Mouse (Mus musculus) layer of hippocampus, adult 11-12 months (tissue): Measurements from ENCODE around the gene Olfr826.
"Not testable (repeated sequence)": the region's sequence is repeated elsewhere in the genome, so short reads cannot be mapped to it uniquely, and the experiment has no call there.

Source experiments
- DNase-seq: peaks from one replicate; pipeline ENCODE4 v3.0.0; 2022; ENCODE audit warnings: low spot score

Olfr826 gene

DNA sequence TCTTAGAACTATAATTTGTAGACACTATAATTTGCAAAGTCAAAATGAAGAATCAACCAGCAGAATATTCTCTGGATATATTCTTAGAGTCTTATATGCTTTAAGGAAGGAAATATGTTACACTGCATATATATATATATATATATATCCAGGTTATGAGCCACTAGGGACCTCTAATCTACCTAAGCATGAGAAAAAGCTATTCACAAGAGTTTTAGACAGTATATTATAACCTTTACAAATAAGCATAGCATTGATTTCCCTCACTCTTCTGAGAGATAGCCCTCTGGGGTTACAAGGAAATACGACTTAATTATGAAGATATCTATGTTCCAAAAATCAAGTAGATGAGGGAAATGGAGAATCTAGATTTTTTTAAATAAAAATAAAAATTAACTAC, at the start of gene Olfr826:
Gene Olfr826 (minus strand): TSS at position 101 of the 400 bp plus-strand sequence.
- no peak for DNase-seq

DNA sequence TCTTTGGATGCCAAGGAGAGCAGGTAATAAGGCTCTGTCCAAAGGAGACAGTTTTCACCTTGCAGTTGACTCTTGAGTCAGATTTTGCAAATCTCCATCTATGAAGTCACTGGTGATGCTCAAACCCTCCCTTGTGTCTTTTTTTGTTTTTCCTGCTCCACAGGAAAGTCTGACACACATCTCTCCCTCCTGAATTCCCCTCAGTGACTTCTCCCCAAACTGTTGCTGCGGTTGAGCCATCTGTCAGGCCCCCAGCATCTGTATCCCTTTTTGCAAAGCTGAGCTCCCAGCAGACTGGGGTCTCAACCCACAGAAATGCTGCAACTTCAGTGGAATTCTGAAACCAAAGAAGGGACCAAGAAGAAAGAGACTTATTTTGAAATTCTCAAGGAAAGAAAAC, 48.1 kb upstream of the Olfr826 start:
- DNase-seq, result no peak

DNA sequence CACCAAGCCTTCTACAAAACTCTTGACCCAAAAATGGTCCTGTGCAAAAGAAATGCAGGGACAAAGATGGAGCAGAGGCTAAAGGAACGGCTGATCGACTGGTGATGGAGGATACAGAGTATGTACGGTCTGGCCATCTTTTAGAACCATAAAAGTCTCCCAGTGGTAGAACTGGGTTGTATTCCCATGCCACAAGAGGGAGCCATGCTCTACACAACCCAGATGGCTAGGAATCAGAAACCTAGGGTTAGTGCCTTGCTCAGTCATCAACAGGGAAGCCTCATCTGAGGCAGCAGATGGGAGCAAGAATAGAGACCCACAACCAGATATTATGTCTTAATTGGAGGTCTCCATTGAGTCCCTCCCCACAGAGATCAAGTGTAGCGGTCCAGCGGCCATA, 45.6 kb upstream of the Olfr826 start:
- DNase-seq, result no peak

DNA sequence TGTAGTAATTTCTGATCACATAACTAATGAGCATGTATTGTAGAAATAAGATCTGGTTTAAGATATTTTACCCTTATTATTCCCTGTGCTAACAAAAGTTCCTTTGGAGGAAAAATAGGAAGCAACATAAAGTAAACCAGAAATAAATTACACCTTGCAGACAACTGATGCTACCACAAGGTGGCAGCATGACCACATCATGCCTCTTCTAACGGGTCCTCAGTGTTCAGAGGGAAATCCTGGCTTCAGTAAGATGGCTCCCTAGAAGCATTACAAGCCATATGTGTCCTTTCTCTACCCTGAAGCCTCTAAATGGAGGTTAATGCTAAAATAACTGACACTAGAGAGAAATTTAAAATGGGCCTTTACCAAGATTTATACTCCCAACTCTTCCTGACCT, 44.3 kb upstream of the Olfr826 start:
- DNase-seq, result peak; percentile 40

DNA sequence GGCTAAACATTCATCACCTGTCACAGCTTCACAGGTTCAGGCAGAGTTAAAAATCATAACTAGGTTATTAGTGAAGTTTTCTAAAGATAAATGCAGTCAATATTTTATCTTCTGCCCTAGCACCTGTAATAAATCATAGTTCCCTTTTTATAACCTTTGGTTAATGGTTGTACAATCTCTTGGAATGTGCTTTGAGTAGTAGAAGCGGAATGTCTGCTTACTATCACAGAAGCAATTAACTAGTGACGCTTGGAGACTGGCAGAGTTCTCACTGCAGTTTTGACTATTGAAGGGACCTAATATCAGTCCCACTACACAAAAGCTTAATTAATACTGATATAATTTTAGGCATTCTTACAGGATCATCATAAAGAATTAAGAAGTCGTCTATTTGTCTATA, 41.0 kb upstream of the Olfr826 start:
- no peak for DNase-seq

DNA sequence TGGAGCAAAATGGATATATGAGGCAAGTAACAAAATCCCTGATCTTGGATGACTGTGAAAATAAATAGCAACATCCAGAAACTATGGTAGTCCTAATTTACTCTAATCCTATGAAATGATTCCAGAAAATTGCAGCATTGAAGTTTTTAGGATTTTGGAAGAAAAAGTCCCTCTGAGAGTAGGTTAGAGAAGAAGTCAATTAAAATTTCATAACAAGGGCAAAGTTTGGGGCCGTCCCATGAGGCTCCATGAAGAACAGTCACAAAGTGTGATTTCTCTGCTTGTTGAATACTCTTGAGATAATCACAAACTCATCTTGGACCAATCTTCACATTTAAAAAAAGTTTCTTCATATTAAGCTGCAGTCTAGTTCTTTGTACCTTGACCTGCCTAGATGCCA, 30.3 kb upstream of the Olfr826 start, which contains the start of gene Olfr827:
Gene Olfr827 (minus strand): TSS at position 101 of the 400 bp plus-strand sequence.
- no peak for DNase-seq

DNA sequence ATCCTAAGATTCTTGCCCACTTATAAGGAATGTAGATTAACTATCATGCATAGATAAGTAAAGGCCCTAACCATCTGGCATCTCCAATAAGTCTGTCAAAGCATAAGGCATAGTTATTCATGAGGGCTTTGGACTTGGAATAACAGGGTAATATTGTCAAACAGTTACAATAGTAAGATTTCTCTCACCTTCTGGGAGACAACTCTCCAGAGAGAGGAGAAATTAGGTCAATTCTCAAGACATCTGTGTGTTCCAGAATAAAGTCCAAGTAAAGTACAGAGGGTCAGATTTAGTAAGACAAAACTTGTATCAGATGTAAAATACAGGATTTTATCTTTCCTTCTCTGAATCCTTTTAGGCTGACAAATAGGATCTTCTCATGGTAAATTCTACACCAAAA, 17.3 kb downstream of the Olfr826 start, which contains the start of gene Olfr825:
Gene Olfr825 (minus strand): TSS at position 101 of the 400 bp plus-strand sequence.
- no peak for DNase-seq

DNA sequence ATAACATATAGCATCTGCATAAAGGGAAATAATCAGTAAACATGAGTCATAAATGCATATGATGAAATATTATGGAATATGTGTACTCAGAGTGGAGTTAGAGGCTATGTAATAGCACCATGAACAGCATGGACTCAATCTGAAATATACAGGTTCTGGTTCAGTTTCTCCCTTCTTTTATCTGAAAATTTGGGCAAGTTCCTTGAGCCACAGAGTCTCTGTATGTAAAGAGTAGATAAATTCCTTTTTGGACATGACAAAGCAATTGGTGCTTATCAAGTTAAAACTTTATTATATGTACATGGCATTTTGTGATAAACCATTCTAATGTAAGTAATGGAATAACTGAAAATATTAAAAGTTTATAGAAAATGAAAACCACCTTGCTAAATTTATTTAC, 18.8 kb downstream of the Olfr826 start:
- DNase-seq, result no peak

DNA sequence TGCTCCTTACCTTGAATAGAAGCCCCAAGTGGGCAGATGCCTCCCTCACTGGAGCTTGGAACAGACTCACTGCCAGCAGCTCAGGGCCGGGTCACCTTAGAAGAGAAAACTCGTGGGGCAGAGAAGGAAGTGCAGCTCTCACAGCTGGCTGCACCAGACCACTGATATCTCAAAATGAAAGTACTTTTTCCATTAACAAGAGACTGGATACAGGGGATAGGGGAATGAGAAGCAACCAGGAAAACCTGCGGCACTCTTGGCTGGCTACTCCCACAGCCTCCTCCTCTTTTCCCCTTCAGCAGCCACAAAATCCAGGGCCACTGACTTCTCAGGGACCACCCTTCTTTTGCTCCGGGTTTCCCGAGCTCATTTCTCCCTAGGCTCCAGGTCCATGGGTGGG, 39.9 kb downstream of the Olfr826 start:
- no peak for DNase-seq

DNA sequence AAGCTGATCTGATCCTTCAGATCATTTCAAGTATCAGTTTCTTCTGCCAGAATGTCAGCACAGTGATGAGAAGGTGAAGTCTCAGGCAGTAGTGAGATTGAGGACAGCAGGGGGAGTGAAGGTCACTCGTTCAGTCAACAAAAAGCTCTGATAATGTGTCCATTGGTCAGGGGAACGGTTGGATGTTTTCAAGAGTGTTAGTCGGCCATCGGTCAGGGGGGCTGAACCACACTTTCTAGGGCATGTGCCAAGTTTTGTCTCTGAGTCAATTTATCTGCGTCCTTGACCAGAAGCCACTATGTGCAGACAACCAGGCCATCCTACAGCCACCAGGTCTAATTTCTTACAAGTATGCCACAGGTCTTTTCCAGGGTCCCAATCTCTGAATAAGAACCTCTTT, 41.5 kb downstream of the Olfr826 start:
- not testable (repeated sequence) for DNase-seq

DNA sequence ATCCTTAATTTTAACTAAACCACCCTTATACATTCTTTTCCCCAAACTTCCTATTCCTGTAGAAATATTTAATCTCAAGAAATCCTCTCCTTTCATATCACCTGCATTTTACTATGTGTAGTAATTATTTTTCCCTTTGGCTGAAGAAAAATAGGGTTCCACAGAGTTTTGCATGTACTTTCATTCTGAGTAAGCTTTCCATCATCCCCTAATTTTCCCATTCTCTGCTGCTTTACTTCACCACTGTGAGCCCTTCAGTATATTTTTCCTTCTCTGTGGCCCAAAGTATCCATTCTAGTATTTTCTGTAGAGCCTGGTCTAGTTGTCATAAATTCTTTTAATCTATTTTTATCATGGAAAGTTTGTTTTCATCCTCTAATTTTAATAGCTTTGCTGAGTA, 49.2 kb downstream of the Olfr826 start:
- DNase-seq, result no peak

DNA sequence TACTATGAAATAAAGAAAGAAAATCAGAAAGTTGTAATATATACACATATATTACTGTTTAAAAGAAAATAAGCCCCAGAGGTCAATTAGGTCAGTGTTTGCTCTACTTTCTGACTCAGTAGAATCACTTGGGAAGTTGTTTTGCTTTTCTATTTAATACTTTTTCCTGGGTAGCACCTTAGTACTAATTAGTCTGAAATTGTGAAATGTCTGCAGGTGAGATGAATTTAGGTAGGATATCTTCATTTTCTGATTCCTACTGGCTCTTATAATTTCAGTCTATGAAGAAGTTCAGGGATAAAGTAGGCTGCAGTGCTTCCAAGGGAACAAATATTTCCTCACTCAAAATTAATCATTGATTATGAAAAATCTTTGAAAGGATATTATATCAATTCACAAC, 54.1 kb downstream of the Olfr826 start, which contains the start of gene Olfr824:
Gene Olfr824 (minus strand): TSS at position 101 of the 400 bp plus-strand sequence.
- DNase-seq, result not testable (repeated sequence)
